Mouse (Mus musculus): ENCODE results near the gene Rassf2. TPM values are rescaled to one million over a fixed set of nuclear protein-coding genes. Genes with fewer than 3 reads are reported as not detected.
A peak's percentile ranks its signal among the peaks of the same experiment; 100 is the strongest.

Rassf2 gene
- polyA plus RNA-seq, 1 experiment from 2014 or later = 33.5 TPM

DNA sequence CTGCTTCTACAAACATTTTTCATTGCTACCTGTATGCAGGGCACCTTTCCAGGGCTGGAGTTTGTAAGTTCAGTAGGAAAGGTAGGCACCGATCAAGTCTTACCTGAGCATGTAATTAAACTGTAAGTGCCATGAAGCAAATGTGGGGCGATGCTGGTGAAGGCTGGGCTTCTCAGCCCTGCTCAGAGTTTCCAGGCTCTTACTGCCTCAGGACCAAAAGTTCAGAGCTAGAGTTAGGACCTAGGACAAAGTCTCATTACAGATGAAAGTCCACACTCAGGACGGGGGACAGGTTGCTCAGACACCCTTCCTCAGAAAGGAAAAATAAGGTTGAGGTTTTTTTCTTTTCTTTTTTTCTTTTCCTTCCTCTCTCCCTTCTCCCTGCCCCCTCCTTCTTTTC lies 19.4 kb upstream of the Rassf2 start:
- peaks cover 7% of the 10 kb centered on the region for H3K4me1 ChIP-seq (replicated peaks)
- DNase-seq (ENCODE audit: low spot score) = no peak
- WGBS = 74% methylated on average over 3 of the region's 3 CpGs
- H3K27me3 ChIP-seq (ENCODE audit: insufficient read depth, poor library complexity, severe bottlenecking) = no peaks in the 10 kb centered on the region
- no peaks in the 10 kb centered on the region for H3K9me3 ChIP-seq
- H3K36me3 ChIP-seq = no peaks in the 10 kb centered on the region
- no peak overlapping the region for H3K27ac ChIP-seq
- H3K4me3 ChIP-seq = no peak overlapping the region

DNA sequence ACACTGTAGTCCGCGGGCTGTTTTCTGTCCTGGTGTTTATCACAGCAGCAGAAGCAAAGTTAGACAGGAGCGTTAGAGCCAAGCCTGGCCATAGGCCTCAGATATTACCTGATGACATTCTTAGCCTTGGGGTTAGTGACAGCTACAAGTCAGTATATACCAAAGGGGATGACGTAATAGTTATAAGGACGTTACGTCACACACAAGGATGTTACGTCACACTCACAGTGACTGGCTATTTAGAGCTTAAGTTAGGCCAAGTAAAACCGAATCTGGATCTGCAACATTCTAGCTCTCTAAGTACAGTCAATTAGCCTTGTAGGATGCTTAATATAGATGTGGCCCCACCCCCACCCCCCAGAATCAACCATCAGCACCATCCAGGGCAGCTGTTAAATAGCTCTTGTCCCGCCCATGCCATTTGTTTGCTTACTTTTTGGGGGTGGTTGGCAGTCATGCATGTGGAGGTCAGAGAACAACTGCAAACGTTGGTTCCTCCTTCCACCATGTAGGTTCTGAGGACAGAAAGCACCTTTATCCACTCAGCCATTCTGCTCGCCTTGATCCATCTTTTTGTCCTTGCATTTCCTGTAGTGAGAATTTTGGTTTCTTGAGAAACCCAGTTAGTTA lies 18.2 kb upstream of the Rassf2 start:
- Histone ChIP-seq H3K4me3 (no peak overlapping the region), H3K9me3 (no peaks in the 10 kb centered on the region), H3K27ac (no peak overlapping the region), H3K27me3 (ENCODE audit: insufficient read depth, poor library complexity, severe bottlenecking) (no peaks in the 10 kb centered on the region), H3K4me1 (replicated peaks) (peaks cover 13% of the 10 kb centered on the region), H3K36me3 (no peaks in the 10 kb centered on the region)
- no peak for DNase-seq (ENCODE audit: low spot score)
- 88% methylated on average over 11 of the region's 11 CpGs for WGBS

DNA sequence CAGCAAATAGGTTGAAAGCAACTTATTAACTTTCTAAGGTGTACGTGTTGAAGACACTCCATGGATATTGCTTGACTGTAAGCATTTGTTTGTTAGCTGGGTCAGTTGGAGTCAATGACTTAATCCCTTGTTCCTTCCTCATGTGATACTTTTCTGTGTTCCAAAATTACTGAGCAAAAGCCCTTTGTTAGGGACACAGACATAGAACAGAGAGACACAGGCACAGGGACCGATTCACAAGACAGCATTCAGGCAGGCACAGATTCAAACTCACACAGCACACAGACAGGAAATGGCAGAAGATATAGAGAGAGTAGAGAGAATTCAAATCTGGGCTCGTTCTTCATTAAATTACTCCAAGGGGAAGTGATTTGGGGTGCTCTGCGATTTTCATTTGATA lies 17.3 kb upstream of the Rassf2 start:
- Histone ChIP-seq H3K4me3 (no peak overlapping the region), H3K4me1 (replicated peaks) (peaks cover 19% of the 10 kb centered on the region), H3K36me3 (no peaks in the 10 kb centered on the region), H3K9me3 (no peaks in the 10 kb centered on the region), H3K27me3 (ENCODE audit: insufficient read depth, poor library complexity, severe bottlenecking) (no peaks in the 10 kb centered on the region), H3K27ac (no peak overlapping the region)
- WGBS = 91% methylated on average over 4 of the region's 4 CpGs
- DNase-seq (ENCODE audit: low spot score) = no peak

DNA sequence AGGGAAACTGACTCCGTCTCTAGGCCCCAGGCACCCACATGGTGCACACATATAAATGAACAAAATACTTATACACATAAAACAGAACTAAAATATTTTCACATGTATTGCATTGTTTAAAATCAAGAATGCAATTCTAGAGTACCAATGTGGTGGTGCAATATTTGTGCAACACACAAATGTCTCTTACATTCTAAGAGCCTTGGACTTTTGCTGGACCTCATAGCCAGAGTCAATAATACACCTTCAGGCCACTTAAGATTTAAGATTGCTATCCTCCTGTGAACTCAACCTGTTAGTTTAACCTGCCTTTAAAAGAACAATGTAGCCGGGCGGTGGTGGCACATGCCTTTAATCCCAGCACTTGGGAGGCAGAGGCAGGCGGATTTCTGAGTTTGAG lies 16.6 kb upstream of the Rassf2 start:
- no peaks in the 10 kb centered on the region for H3K9me3 ChIP-seq
- H3K27me3 ChIP-seq (ENCODE audit: insufficient read depth, poor library complexity, severe bottlenecking) = no peaks in the 10 kb centered on the region
- no peak overlapping the region for H3K4me3 ChIP-seq
- H3K27ac ChIP-seq = no peak overlapping the region
- no peak for DNase-seq (ENCODE audit: low spot score)
- 94% methylated on average over 4 of the region's 4 CpGs for WGBS
- no peaks in the 10 kb centered on the region for H3K36me3 ChIP-seq
- peaks cover 19% of the 10 kb centered on the region for H3K4me1 ChIP-seq (replicated peaks)

GRCm38 (mm10) chr2:132044320-132045274 lies 14.5 kb upstream of the Rassf2 start:
- Histone ChIP-seq H3K4me3 (no peak overlapping the region), H3K27me3 (ENCODE audit: insufficient read depth, poor library complexity, severe bottlenecking) (no peaks in the 10 kb centered on the region), H3K4me1 (replicated peaks) (peaks cover 25% of the 10 kb centered on the region), H3K36me3 (no peaks in the 10 kb centered on the region), H3K9me3 (no peaks in the 10 kb centered on the region), H3K27ac (0 out of 2 replicates have a peak overlapping the region, but pooled peaks have one; percentile 35)
- 61% methylated on average over 15 of the region's 15 CpGs for WGBS
- no peak for DNase-seq (ENCODE audit: low spot score)

DNA sequence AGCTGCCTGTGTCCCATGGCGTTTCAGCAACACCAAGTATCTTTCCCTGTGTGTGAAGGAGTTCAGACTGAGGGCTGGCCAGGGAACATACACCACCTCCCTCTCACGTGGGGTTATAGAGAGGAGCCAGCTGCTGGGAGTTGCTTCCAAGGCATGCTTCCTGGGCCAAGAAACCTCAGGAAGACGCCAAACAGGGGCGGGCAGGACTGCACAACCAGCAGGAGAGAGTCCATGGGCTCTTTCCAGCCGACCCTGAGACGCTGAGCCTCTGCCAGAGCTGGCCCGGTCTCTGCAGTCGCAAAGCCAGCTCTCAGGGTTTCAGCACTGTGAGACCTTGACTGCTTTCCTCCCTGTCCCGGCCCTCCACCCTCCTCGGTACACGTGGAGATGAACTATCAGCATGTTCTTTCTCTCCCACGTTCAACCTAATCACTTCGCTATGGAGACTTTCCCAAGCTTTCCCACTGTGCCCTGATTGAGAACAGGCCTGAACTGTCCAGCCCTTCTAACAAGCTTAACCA lies 13.1 kb upstream of the Rassf2 start:
- Histone ChIP-seq H3K4me3 (no peak overlapping the region), H3K9me3 (no peaks in the 10 kb centered on the region), H3K36me3 (no peaks in the 10 kb centered on the region), H3K4me1 (replicated peaks) (peaks cover 25% of the 10 kb centered on the region), H3K27me3 (ENCODE audit: insufficient read depth, poor library complexity, severe bottlenecking) (no peaks in the 10 kb centered on the region), H3K27ac (peak overlapping the region; percentile 70; the same call in 1 of the 2 replicates)
- DNase-seq (ENCODE audit: low spot score) = peak; percentile 49
- 50% methylated on average over 13 of the region's 13 CpGs for WGBS

- peaks cover 30% of the 10 kb centered on the region for H3K4me1 ChIP-seq (replicated peaks)
- H3K4me3 ChIP-seq = no peak overlapping the region
- H3K27ac ChIP-seq = no peak overlapping the region
- no peaks in the 10 kb centered on the region for H3K9me3 ChIP-seq
- H3K36me3 ChIP-seq = no peaks in the 10 kb centered on the region
- 54% methylated on average over 7 of the region's 7 CpGs for WGBS
- H3K27me3 ChIP-seq (ENCODE audit: insufficient read depth, poor library complexity, severe bottlenecking) = no peaks in the 10 kb centered on the region
- DNase-seq (ENCODE audit: low spot score) = no peak
These were observed 9.8 kb upstream of the Rassf2 start for GRCm38 (mm10) chr2:132039894-132040293.

DNA sequence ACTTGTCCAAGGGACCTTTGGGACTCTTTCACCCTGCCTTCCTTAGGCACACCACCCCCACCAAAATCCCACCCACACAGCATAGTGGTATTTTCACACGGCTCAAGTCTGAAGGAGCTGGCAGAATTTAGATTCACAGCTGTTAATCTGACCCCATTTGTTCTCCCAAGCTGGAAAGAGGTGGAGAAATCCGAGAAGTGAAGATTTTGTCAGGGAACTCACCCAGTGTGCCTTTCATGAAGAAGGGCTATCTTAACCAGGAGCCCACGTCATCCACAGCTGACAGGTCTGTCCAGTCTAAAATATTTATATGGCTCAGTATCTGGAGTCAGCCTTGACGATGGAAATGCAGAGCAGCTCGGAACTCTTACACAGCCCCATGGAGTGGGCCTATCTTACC lies 6.3 kb upstream of the Rassf2 start:
- Histone ChIP-seq H3K27ac (no peak overlapping the region), H3K36me3 (no peaks in the 10 kb centered on the region), H3K27me3 (ENCODE audit: insufficient read depth, poor library complexity, severe bottlenecking) (no peaks in the 10 kb centered on the region), H3K4me3 (no peak overlapping the region), H3K4me1 (replicated peaks) (peaks cover 26% of the 10 kb centered on the region), H3K9me3 (no peaks in the 10 kb centered on the region)
- 80% methylated on average over 5 of the region's 5 CpGs for WGBS
- DNase-seq (ENCODE audit: low spot score) = no peak

DNA sequence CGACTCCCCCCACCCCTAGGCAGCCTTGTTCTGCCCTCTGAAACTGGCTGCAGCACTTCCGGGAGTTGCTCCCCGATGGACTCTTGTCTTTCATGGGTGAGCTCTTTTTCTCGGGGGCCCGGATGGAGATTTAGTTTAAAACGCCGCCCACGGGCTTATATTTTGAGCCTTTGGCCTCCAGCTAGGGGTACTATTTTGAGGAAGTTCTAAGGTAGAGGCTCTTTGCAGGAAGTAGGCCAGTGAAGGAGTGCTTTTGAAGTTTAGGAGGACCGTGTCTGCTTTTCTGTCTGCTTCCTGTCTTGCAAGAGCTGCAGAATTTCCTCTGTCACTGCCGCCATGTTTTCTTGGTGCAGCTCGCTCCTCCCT lies 5.4 kb upstream of the Rassf2 start:
- H3K4me1 ChIP-seq (replicated peaks) = peaks cover 32% of the 10 kb centered on the region
- no peak overlapping the region for H3K4me3 ChIP-seq
- H3K27ac ChIP-seq = peak overlapping the region; percentile 76
- H3K27me3 ChIP-seq (ENCODE audit: insufficient read depth, poor library complexity, severe bottlenecking) = no peaks in the 10 kb centered on the region
- H3K9me3 ChIP-seq = no peaks in the 10 kb centered on the region
- no peak for DNase-seq (ENCODE audit: low spot score)
- WGBS = 50% methylated on average over 11 of the region's 11 CpGs
- H3K36me3 ChIP-seq = no peaks in the 10 kb centered on the region

- H3K27me3 ChIP-seq (ENCODE audit: insufficient read depth, poor library complexity, severe bottlenecking) = no peaks in the 10 kb centered on the region
- 57% methylated on average over 4 of the region's 4 CpGs for WGBS
- peaks cover 35% of the 10 kb centered on the region for H3K4me1 ChIP-seq (replicated peaks)
- peak overlapping the region; percentile 76 for H3K27ac ChIP-seq
- no peak for DNase-seq (ENCODE audit: low spot score)
- no peaks in the 10 kb centered on the region for H3K9me3 ChIP-seq
- H3K36me3 ChIP-seq = no peaks in the 10 kb centered on the region
- H3K4me3 ChIP-seq = no peak overlapping the region
These were observed 4.8 kb upstream of the Rassf2 start for GRCm38 (mm10) chr2:132034590-132035469.

DNA sequence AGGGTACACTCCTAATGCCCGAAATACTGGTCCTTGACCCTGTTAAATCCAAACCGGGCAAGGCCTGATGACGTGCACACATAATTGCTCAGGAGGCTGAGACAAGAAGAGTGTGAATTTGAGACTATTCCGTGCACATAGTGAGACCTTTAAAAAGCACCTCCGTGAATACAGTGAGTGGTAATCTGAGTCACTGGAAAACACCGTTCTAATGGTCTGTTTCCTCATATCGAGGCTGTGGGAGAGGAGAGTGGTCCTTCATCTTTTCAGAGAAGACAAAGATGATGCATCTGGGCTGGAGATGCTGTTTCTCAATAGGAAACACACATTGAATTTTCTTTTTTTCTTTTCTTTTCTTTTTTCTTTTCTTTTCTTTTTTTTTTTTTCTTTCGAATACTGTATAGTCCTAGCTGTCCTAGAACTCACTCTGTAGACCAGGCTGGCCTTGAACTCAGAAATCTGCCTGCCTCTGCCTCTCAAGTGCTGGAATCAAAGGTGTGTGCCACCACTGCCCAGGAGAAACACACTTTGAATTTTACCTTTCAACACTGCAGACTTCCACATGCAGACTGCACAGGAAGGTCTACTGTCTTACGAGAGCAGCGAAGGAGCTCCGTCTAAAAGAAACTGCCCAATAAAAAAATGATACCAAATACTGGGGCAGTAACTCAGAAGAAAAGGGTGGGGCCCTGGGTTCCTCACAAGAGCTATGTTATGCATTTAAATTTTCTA lies 1.5 kb upstream of the Rassf2 start:
- 61% methylated on average over 11 of the region's 11 CpGs for WGBS
- H3K27me3 ChIP-seq (ENCODE audit: insufficient read depth, poor library complexity, severe bottlenecking) = peaks cover 22% of the 10 kb centered on the region
- DNase-seq (ENCODE audit: low spot score) = no peak
- no peaks in the 10 kb centered on the region for H3K9me3 ChIP-seq
- H3K36me3 ChIP-seq = peaks cover 3% of the 10 kb centered on the region; the same call in 1 of the 2 replicates
- H3K27ac ChIP-seq = peak overlapping the region; percentile 94
- peaks cover 67% of the 10 kb centered on the region for H3K4me1 ChIP-seq (replicated peaks)
- peak overlapping the region; percentile 75; the same call in 1 of the 2 replicates for H3K4me3 ChIP-seq
